In the genomic region with DNA sequence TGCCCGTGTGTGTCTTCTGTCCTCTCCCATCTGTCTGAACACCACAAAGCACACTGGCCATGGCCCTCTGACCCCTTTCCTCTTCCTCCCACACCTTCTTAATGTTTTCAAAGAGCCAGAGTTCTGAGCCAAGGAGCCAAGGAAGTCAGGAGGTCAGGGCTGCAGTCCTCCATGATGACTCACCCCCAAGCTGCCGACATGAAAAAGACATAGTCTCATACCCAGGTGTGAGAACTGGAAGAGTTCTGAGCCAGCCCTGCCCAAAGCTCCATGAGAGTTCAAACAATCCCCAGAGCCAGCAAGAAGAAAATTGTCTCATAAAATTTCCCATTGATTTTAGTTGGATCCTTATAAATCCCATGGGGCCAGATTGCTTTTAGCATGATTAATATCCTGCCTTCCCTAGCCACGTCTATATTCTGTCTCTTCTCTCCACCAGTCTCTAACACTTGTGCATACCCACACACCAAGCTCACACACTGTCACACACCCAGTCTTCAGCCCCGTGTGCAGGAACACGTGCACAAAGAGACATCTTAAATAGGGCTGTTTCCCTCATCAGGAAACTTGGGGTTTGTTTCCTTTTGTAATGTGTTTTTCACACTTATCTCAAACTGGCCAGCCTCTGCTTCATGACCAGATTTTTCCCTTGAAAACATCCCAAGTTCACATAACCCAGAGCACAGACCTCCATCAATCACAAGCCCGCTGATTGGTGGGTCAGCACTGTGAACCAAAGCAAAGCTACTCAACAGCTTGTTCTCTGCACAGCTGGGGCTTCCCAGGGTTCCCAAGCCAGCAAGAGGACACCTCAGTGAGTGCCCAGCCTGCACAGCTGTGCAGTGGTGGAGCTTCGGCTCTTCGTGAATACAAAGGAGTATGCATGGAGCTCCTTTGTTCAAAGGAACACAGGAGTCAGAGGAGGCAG, we compare ENCODE assay signal across 9 mouse cellular contexts.
DNase-seq lines count a peak whose midpoint lies in the region; ATAC-seq and TF ChIP-seq lines count a peak whose summit lies in the region.
"Had no signal": no experiment of that assay in that cellular context is flagged by ENCODE, and none has a peak within 500 bp of the region (broad histone marks: within the 10 kb centered on the region; RNA-seq: fewer than 3 reads in every experiment).

No protein-coding gene starts in this region.

- no peak for DNase-seq in liver, embryonic 11.5 days (ENCODE audit: low spot score)
- no peak for DNase-seq in liver
- peak; percentile 52 to 72 for DNase-seq in heart, adult 2 months
- peak; percentile 65 to 89 for DNase-seq in lung, postnatal 4 days
- DNase-seq in cerebellum, adult 2 months, result no peak
- no peak for DNase-seq in frontal cortex, postnatal 36 days (ENCODE audit: low spot score in 2 of 2)
- no peak for DNase-seq in c-Kit-positive CD71-positive TER-119-positive erythroid progenitor cells, embryonic 14.5 days (ENCODE audit: low spot score)
- DNase-seq: liver, embryonic 13.5 days had no signal

- WGBS in liver, embryonic 11.5 days, result 52% methylated on average over 8 of the region's 8 CpGs
- 26% methylated on average over 8 of the region's 8 CpGs for WGBS in heart, adult 2 months
- 34% methylated on average over 8 of the region's 8 CpGs for WGBS in kidney, embryonic 14.5 days
- WGBS in cerebellum, adult 2 months, result 80% methylated on average over 8 of the region's 8 CpGs

- H3K4me2 ChIP-seq in liver, embryonic 11.5 days, result no peak overlapping the region
- H3K4me2 ChIP-seq in kidney, embryonic 14.5 days (replicated peaks; ENCODE audit: low read depth, low read length), result no peak overlapping the region
- H3K4me2 ChIP-seq: liver, embryonic 13.5 days had no signal

- H3K9ac ChIP-seq in liver, embryonic 11.5 days (ENCODE audit: low read depth, low read length), result no peak overlapping the region
- no peak overlapping the region for H3K9ac ChIP-seq in heart, adult 2 months (ENCODE audit: low read depth, low read length)
- no peak overlapping the region for H3K9ac ChIP-seq in kidney, embryonic 14.5 days (ENCODE audit: low read depth, low read length)
- H3K9ac ChIP-seq: liver, embryonic 13.5 days had no signal

- TF ChIP-seq EP300 in heart, adult 2 months (IDR thresholded peaks at IDR 0.05; ENCODE audit: insufficient read depth, low read depth, low read length), result 0 out of 2 replicates have a peak, but pooled peaks have one; percentile 30

- no peak overlapping the region for H3K4me3 ChIP-seq in liver, embryonic 11.5 days (ENCODE audit: low read depth, low read length)
- H3K4me3 ChIP-seq in heart, adult 2 months, result no peak overlapping the region
- no peak overlapping the region for H3K4me3 ChIP-seq in kidney, embryonic 14.5 days (ENCODE audit: low read length)
- no peak overlapping the region for H3K4me3 ChIP-seq in cerebellum, adult 2 months (replicated peaks; ENCODE audit: insufficient read depth, low read depth, low read length)
- H3K4me3 ChIP-seq: liver, embryonic 13.5 days had no signal

- peak; percentile 36; the same call in 1 of the 2 replicates for ATAC-seq in liver, embryonic 11.5 days (replicated peaks; ENCODE audit: low FRiP score)
- ATAC-seq in kidney, embryonic 14.5 days (ENCODE audit: low FRiP score, low TSS enrichment), result peak; percentile 87

- intact Hi-C loops in heart, adult 2 months (cut with DNase I), result no loop called here

- H3K27me3 ChIP-seq in liver, embryonic 11.5 days (replicated peaks; ENCODE audit: control insufficient read depth, insufficient read depth, low read length), result no peaks in the 10 kb centered on the region
- no peaks in the 10 kb centered on the region for H3K27me3 ChIP-seq in heart, adult 2 months (ENCODE audit: control insufficient read depth, insufficient read depth, low read length)
- H3K27me3 ChIP-seq in kidney, embryonic 14.5 days (ENCODE audit: control insufficient read depth, insufficient read depth, low read length), result no peaks in the 10 kb centered on the region
- H3K27me3 ChIP-seq in cerebellum, adult 2 months (ENCODE audit: control insufficient read depth, insufficient read depth, low read length), result no peaks in the 10 kb centered on the region
- H3K27me3 ChIP-seq: liver, embryonic 13.5 days had no signal

- no peak overlapping the region for H3K27ac ChIP-seq in liver, embryonic 11.5 days (ENCODE audit: low read depth, low read length)
- H3K27ac ChIP-seq in heart, adult 2 months, result peak overlapping the region; percentile 64
- no peak overlapping the region for H3K27ac ChIP-seq in kidney, embryonic 14.5 days (ENCODE audit: low read depth, low read length)
- H3K27ac ChIP-seq in cerebellum, adult 2 months (ENCODE audit: insufficient read depth, low read length), result no peak overlapping the region
- H3K27ac ChIP-seq: liver, embryonic 13.5 days had no signal

- no peaks in the 10 kb centered on the region for H3K9me3 ChIP-seq in liver, embryonic 11.5 days (ENCODE audit: control insufficient read depth, low read length)
- H3K9me3 ChIP-seq in kidney, embryonic 14.5 days (ENCODE audit: control insufficient read depth, low read length), result no peaks in the 10 kb centered on the region
- H3K9me3 ChIP-seq: liver, embryonic 13.5 days had no signal

- no peak for TF ChIP-seq POLR2A in heart, adult 2 months (IDR thresholded peaks at IDR 0.05; ENCODE audit: insufficient read depth, low read depth, low read length)
- TF ChIP-seq POLR2A in cerebellum, adult 2 months (IDR thresholded peaks at IDR 0.05; ENCODE audit: borderline replicate concordance, insufficient read depth, low read length), result no peak

- no peak for TF ChIP-seq CTCF in heart, adult 2 months (IDR thresholded peaks at IDR 0.05)
- TF ChIP-seq CTCF in cerebellum, adult 2 months (IDR thresholded peaks at IDR 0.05; ENCODE audit: borderline replicate concordance, insufficient read depth, low read depth, low read length), result no peak

- H3K79me2 ChIP-seq in heart, adult 2 months (replicated peaks; ENCODE audit: control insufficient read depth, insufficient read depth, low read length), result no peaks in the 10 kb centered on the region

- no peaks in the 10 kb centered on the region; the same call in 1 of the 2 replicates for H3K4me1 ChIP-seq in liver, embryonic 11.5 days (replicated peaks; ENCODE audit: control insufficient read depth, insufficient read depth, low read length)
- peaks cover 6% of the 10 kb centered on the region for H3K4me1 ChIP-seq in heart, adult 2 months (ENCODE audit: control insufficient read depth, insufficient read depth, low read length)
- H3K4me1 ChIP-seq in kidney, embryonic 14.5 days (ENCODE audit: control insufficient read depth, insufficient read depth, low read length), result 0 out of 2 replicates have a peak, but pooled peaks cover 3% of the 10 kb centered on the region
- no peaks in the 10 kb centered on the region for H3K4me1 ChIP-seq in cerebellum, adult 2 months (ENCODE audit: control insufficient read depth, insufficient read depth, low read length)

- no peaks in the 10 kb centered on the region for H3K36me3 ChIP-seq in liver, embryonic 11.5 days (ENCODE audit: control insufficient read depth, insufficient read depth, low read length)
- H3K36me3 ChIP-seq in heart, adult 2 months (ENCODE audit: control insufficient read depth, insufficient read depth, low read length), result no peaks in the 10 kb centered on the region
- H3K36me3 ChIP-seq in kidney, embryonic 14.5 days (ENCODE audit: control insufficient read depth, insufficient read depth, low read length), result no peaks in the 10 kb centered on the region
- H3K36me3 ChIP-seq: liver, embryonic 13.5 days had no signal

Comparison
In these comparisons a context has a peak if more than half of its experiments do, and no peak if none do; other contexts are left out.
1. DNase-seq: peak in heart, adult 2 months (2 of 2) and lung, postnatal 4 days (2 of 2); none in liver, embryonic 11.5 days (single experiment), liver (single experiment), cerebellum, adult 2 months (0 of 2), frontal cortex, postnatal 36 days (0 of 2) and c-Kit-positive CD71-positive TER-119-positive erythroid progenitor cells, embryonic 14.5 days (single experiment).